Mouse (Mus musculus) left cerebral cortex, adult 8-10 months (tissue): ENCODE data around the gene Tcte2. TPM values are rescaled to one million over a fixed set of nuclear protein-coding genes. Genes with fewer than 3 reads are reported as not detected.

ENCODE experiments used
- total RNA-seq, 4 experiments: library from RNA; stranded (reverse); gene quantifications; 2 replicates each; pipeline ENCODE4 v1.2.4; 2022

Tcte2 gene
- total RNA-seq, 4 experiments from 2014 or later, result 17.3 to 21.4 (median 19.7) TPM

Other genes with a start within 250 kb of the Tcte2 start
- gene Afdn, start 1.3 kb downstream of the Tcte2 start, total RNA-seq, result 100 to 1,000 TPM in 3 of 4 experiments, 10 to 100 TPM in 1; 99.9 to 115 (median 109) TPM
- not detected for gene Gm7168, start 186.5 kb upstream of the Tcte2 start, total RNA-seq
- not detected for gene Gm7356, start 241.9 kb upstream of the Tcte2 start, total RNA-seq